Comparison of ENCODE assay signal across 8 mouse cellular contexts in the genomic region with DNA sequence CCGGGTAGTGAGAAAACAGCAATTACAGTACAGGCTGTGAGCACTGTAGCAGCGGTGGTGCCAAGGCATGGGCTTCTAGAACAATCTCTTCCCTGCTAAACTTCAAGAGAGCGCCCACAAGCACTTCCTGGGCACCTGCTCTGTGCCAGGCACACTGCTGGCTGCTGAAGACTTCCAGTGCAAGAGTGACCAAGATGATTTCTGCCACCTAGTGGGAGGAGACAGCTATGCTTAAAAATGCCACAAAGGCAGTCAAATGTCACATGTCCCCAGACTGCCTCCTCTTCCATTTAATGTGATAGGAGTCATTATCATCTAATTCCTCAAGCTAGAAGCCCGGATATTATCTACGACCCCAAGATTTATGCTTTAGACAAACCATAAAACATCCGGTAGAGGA.
DNase-seq lines count a peak whose midpoint lies in the region; ATAC-seq lines count a peak whose summit lies in the region.

No protein-coding gene starts in this region.

- intact Hi-C loops in left cerebral cortex, postnatal 4 days (cut with DNase I), result no loop called here

- DNase-seq in frontal cortex, postnatal 25 days (ENCODE audit: low spot score in 2 of 2), result no peak
- peak; percentile 56 for DNase-seq in 3T3-L1 (ENCODE audit: low read depth, low spot score)
- DNase-seq in T-cell, adult 2 months (ENCODE audit: low spot score), result peak; percentile 40
- DNase-seq in fibroblast of lung, adult 2 months (ENCODE audit: low read depth), result peak; percentile 6
- DNase-seq in left cerebral cortex, postnatal 4 days, result peak; percentile 31
- DNase-seq in skeletal muscle tissue, adult 2 months (ENCODE audit: low read depth, low spot score), result peak; percentile 32
- DNase-seq in urinary bladder, postnatal 10 days (ENCODE audit: low spot score), result no peak

- ATAC-seq in frontal cortex, adult (ENCODE audit: low TSS enrichment), result peak; percentile 67

Comparison
In these comparisons a context has a peak if more than half of its experiments do, and no peak if none do; other contexts are left out.
1. DNase-seq: peak in 3T3-L1 (single experiment), T-cell, adult 2 months (single experiment), fibroblast of lung, adult 2 months (single experiment), left cerebral cortex, postnatal 4 days (single experiment) and skeletal muscle tissue, adult 2 months (single experiment); none in frontal cortex, postnatal 25 days (0 of 2) and urinary bladder, postnatal 10 days (single experiment).